22 mouse cellular contexts compared by ENCODE assay signal in genomic region chr11:5869331-5869730, GRCm38 (mm10). TPM values are rescaled to one million over a fixed set of nuclear protein-coding genes. Genes with fewer than 3 reads are reported as not detected.
DNase-seq lines count a peak whose midpoint lies in the region; ATAC-seq lines count a peak whose summit lies in the region.
"Had no signal": no experiment of that assay in that cellular context is flagged by ENCODE, and none has a peak within 500 bp of the region (broad histone marks: within the 10 kb centered on the region; RNA-seq: fewer than 3 reads in every experiment).

No protein-coding gene starts in this region.

- peaks cover 48% of the 10 kb centered on the region for H3K36me3 ChIP-seq in forebrain, embryonic 14.5 days (ENCODE audit: control insufficient read depth, insufficient read depth, low read length)

- H3K9ac ChIP-seq in forebrain, embryonic 14.5 days (ENCODE audit: low read length) = no peak overlapping the region
- H3K9ac ChIP-seq: embryonic facial prominence, embryonic 12.5 days; forebrain, embryonic 13.5 days; hindbrain, embryonic 14.5 days; intestine, embryonic 15.5 days had no signal

- no peaks in the 10 kb centered on the region for H3K9me3 ChIP-seq in forebrain, embryonic 14.5 days (replicated peaks; ENCODE audit: control insufficient read depth, low read length)
- H3K9me3 ChIP-seq: embryonic facial prominence, embryonic 12.5 days; forebrain, embryonic 13.5 days; heart, embryonic 10.5 days; intestine, embryonic 15.5 days had no signal

- H3K27me3 ChIP-seq in forebrain, embryonic 14.5 days (replicated peaks; ENCODE audit: control insufficient read depth, insufficient read depth, low read length) = no peaks in the 10 kb centered on the region
- H3K27me3 ChIP-seq: embryonic facial prominence, embryonic 12.5 days; intestine, embryonic 15.5 days; Patski had no signal

- H3K4me1 ChIP-seq in forebrain, embryonic 14.5 days (ENCODE audit: control insufficient read depth, insufficient read depth, low read length) = no peaks in the 10 kb centered on the region
- H3K4me1 ChIP-seq: embryonic facial prominence, embryonic 12.5 days; forebrain, embryonic 13.5 days; intestine, embryonic 15.5 days had no signal

- H3K27ac ChIP-seq in forebrain, embryonic 14.5 days (ENCODE audit: low read depth, low read length) = no peak overlapping the region
- H3K27ac ChIP-seq: embryonic facial prominence, embryonic 12.5 days; forebrain, embryonic 13.5 days; heart, embryonic 10.5 days; hindbrain, embryonic 14.5 days; intestine, embryonic 15.5 days had no signal

- peak; percentile 41 to 46 for DNase-seq in cerebellum, adult 18-20 months
- no peak for DNase-seq in cerebellum, adult 8-10 months
- peak; percentile 38 to 45 for DNase-seq in cerebellum, postnatal 36 days
- DNase-seq in cerebellum, adult 11 months = no peak
- DNase-seq in right cerebral cortex, postnatal 14 days = peak; percentile 2
- DNase-seq in right cerebral cortex, adult 18-20 months = no peak
- no peak for DNase-seq in forebrain, embryonic 14.5 days (ENCODE audit: low spot score)
- DNase-seq: adrenal gland, postnatal 14 days; gastrocnemius, postnatal 10 days; heart, adult 18-20 months; heart, postnatal 10 days; heart, postnatal 4 days; kidney, adult 18-20 months had no signal

- no peak overlapping the region for H3K4me2 ChIP-seq in forebrain, embryonic 14.5 days (ENCODE audit: low read length)
- H3K4me2 ChIP-seq: embryonic facial prominence, embryonic 12.5 days; forebrain, embryonic 13.5 days; hindbrain, embryonic 14.5 days; intestine, embryonic 15.5 days had no signal

- WGBS in forebrain, embryonic 14.5 days = 94% methylated on average over 16 of the region's 16 CpGs

- ATAC-seq in forebrain, embryonic 14.5 days = no peak
- ATAC-seq: activated CD4-positive, CD25-positive, alpha-beta regulatory T cell, adult 4 months; forebrain, embryonic 13.5 days; intestine, embryonic 15.5 days; Patski had no signal

- no peak overlapping the region for H3K4me3 ChIP-seq in forebrain, embryonic 14.5 days (ENCODE audit: low read depth, low read length)
- H3K4me3 ChIP-seq: embryonic facial prominence, embryonic 12.5 days; forebrain, embryonic 13.5 days; heart, embryonic 10.5 days; intestine, embryonic 15.5 days had no signal

RNA-seq across cellular contexts. Expression of gene Aebp1, which starts 7.6 kb away (rescaled TPM):
- polyA plus RNA-seq in forebrain, embryonic 14.5 days (2014; fragmentation: Nextera tagmentation; extraction: Ambion mirVana) = 6.8 and 13.0 TPM in 2 replicates

RNA-seq across cellular contexts. Expression of gene Pold2, which starts 8.8 kb away (rescaled TPM):
- 65.0 and 73.0 TPM in 2 replicates for polyA plus RNA-seq in forebrain, embryonic 14.5 days (2014; fragmentation: Nextera tagmentation; extraction: Ambion mirVana)

RNA-seq across cellular contexts. Expression of gene Myl7, which starts 29.3 kb away (rescaled TPM):
- polyA plus RNA-seq in forebrain, embryonic 14.5 days (2014; fragmentation: Nextera tagmentation; extraction: Ambion mirVana) = not detected in 2 replicates
- polyA plus RNA-seq: activated CD4-positive, CD25-positive, alpha-beta regulatory T cell, adult 4 months; C2C12; cortical plate, adult 2 months; forebrain, embryonic 13.5 days; hindbrain, embryonic 14.5 days; Patski had no signal

RNA-seq across cellular contexts. Expression of gene Polm, which starts 31.5 kb away (rescaled TPM):
- polyA plus RNA-seq in forebrain, embryonic 14.5 days (2014; fragmentation: Nextera tagmentation; extraction: Ambion mirVana) = 3.9 and 5.3 TPM in 2 replicates

Comparison
In these comparisons a context has a peak if more than half of its experiments do, and no peak if none do; other contexts are left out.
1. DNase-seq: peak in cerebellum, adult 18-20 months (2 of 2), cerebellum, postnatal 36 days (2 of 2) and right cerebral cortex, postnatal 14 days (single experiment); none in cerebellum, adult 8-10 months (single experiment), cerebellum, adult 11 months (single experiment), right cerebral cortex, adult 18-20 months (single experiment) and forebrain, embryonic 14.5 days (single experiment).